Mouse (Mus musculus): ENCODE measurements around the gene Acot3. TPM values are rescaled to one million over a fixed set of nuclear protein-coding genes. Genes with fewer than 3 reads are reported as not detected.

Gene Acot3
- total and polyA plus RNA-seq, 3 experiments, result not detected

GRCm38 (mm10) chr12:84003866-84004265 is 48.1 kb upstream of the Acot3 start (continued):
- TF ChIP-seq GABPA (IDR thresholded peaks at IDR 0.05; ENCODE audit: insufficient replicate concordance, low read depth, low read length) (no peak), ELF1 (IDR thresholded peaks at IDR 0.05; ENCODE audit: low read depth, low read length) (no peak), MXI1 (IDR thresholded peaks at IDR 0.05; ENCODE audit: low read depth, low read length) (no peak), CHD1 (IDR thresholded peaks at IDR 0.05; ENCODE audit: low read depth, low read length) (no peak), IRF4 (IDR thresholded peaks at IDR 0.05; ENCODE audit: low read depth, low read length) (0 out of 2 replicates have a peak, but pooled peaks have one; percentile 70), TBP (conservative IDR thresholded peaks at IDR 0.05; ENCODE audit: low read depth, low read length) (no peak), SIN3A (IDR thresholded peaks at IDR 0.05; ENCODE audit: low read length) (no peak), SMC3 (IDR thresholded peaks at IDR 0.05; ENCODE audit: low read depth, low read length) (no peak), CTCF (conservative IDR thresholded peaks at IDR 0.05 in 1 of 2, IDR thresholded peaks at IDR 0.05 in 1 of 2; ENCODE audit: low read depth in 2 of 2, low read length in 2 of 2) (no peak), JUN (IDR thresholded peaks at IDR 0.05; ENCODE audit: insufficient read depth, low read depth, low read length) (no peak), ZKSCAN1 (IDR thresholded peaks at IDR 0.05; ENCODE audit: borderline replicate concordance, low read depth, low read length) (no peak), POLR2AphosphoS2 (IDR thresholded peaks at IDR 0.05; ENCODE audit: low read depth, low read length) (no peak)

GRCm38 (mm10) chr12:84008251-84008650 is 43.7 kb upstream of the Acot3 start:
- no peaks in the 10 kb centered on the region for H3K9me3 ChIP-seq (replicated peaks; ENCODE audit: low read length)
- H3K9ac ChIP-seq (ENCODE audit: insufficient read depth, low read depth), result no peak overlapping the region
- peaks cover 3 to 8% of the 10 kb centered on the region in 2 experiments; a peak in 3 of 4 replicates for H3K4me1 ChIP-seq (ENCODE audit: control insufficient read depth in 1 of 2, insufficient read depth in 2 of 2)
- in situ Hi-C loops (cut with MboI; ENCODE audit: low pct_ligation_motif_present, low pct_unique_long_range_greater_than_20kb, low sequenced_read_pairs) (no loop called here), dilution Hi-C loops (cut with MboI; ENCODE audit: extremely low pct_ligation_motif_present, extremely low pct_unique_long_range_greater_than_20kb, low sequenced_read_pairs) (no loop called here)
- no peak overlapping the region for H3K4me2 ChIP-seq (ENCODE audit: insufficient read depth, low read depth, poor library complexity, severe bottlenecking)
- no peaks in the 10 kb centered on the region for H3K79me2 ChIP-seq (replicated peaks; ENCODE audit: control insufficient read depth, extremely low read depth, insufficient read depth, poor library complexity, severe bottlenecking)
- H3K27ac ChIP-seq (ENCODE audit: insufficient read depth, low read depth), result no peak overlapping the region
- no peak for DNase-seq (ENCODE audit: extremely low read depth)
- H3K36me3 ChIP-seq (replicated peaks in 1 of 2; ENCODE audit: control insufficient read depth in 1 of 2, insufficient read depth in 1 of 2, low read length in 1 of 2), result no peaks in the 10 kb centered on the region
- no peak for TF ChIP-seq CTCF (conservative IDR thresholded peaks at IDR 0.05 in 1 of 2, IDR thresholded peaks at IDR 0.05 in 1 of 2; ENCODE audit: low read depth in 2 of 2, low read length in 2 of 2)
- TF ChIP-seq GABPA (IDR thresholded peaks at IDR 0.05; ENCODE audit: insufficient replicate concordance, low read depth, low read length), result no peak
- TF ChIP-seq EP300 (IDR thresholded peaks at IDR 0.05; ENCODE audit: low read length), result no peak
- TF ChIP-seq KAT2A (IDR thresholded peaks at IDR 0.05; ENCODE audit: insufficient replicate concordance, low read length), result no peak
- TF ChIP-seq TBP (conservative IDR thresholded peaks at IDR 0.05; ENCODE audit: low read depth, low read length), result no peak
- TF ChIP-seq POLR2A (IDR thresholded peaks at IDR 0.05; ENCODE audit: low read depth, low read length), result no peak
- no peak for TF ChIP-seq MAX (IDR thresholded peaks at IDR 0.05; ENCODE audit: low read length)
- no peak for TF ChIP-seq SIN3A (IDR thresholded peaks at IDR 0.05; ENCODE audit: low read length)
- no peak for TF ChIP-seq MEF2A (IDR thresholded peaks at IDR 0.05; ENCODE audit: borderline replicate concordance, low read depth, low read length)
- no peak for TF ChIP-seq ZNF384 (IDR thresholded peaks at IDR 0.05; ENCODE audit: low read depth, low read length)
- TF ChIP-seq HCFC1 (IDR thresholded peaks at IDR 0.05; ENCODE audit: low read depth, low read length), result no peak
- no peak for TF ChIP-seq BHLHE40 (IDR thresholded peaks at IDR 0.05; ENCODE audit: low read depth, low read length)
- TF ChIP-seq JUN (IDR thresholded peaks at IDR 0.05; ENCODE audit: insufficient read depth, low read depth, low read length), result no peak
- TF ChIP-seq SMC3 (IDR thresholded peaks at IDR 0.05; ENCODE audit: low read depth, low read length), result no peak
- TF ChIP-seq PAX5 (IDR thresholded peaks at IDR 0.05; ENCODE audit: low read length), result no peak
- TF ChIP-seq ZMIZ1 (IDR thresholded peaks at IDR 0.05; ENCODE audit: low read depth, low read length), result no peak
- TF ChIP-seq RAD21 (IDR thresholded peaks at IDR 0.05; ENCODE audit: low read depth, low read length), result no peak
- TF ChIP-seq POLR2AphosphoS2 (IDR thresholded peaks at IDR 0.05; ENCODE audit: low read depth, low read length), result no peak
- H3K27me3 ChIP-seq (replicated peaks), result no peaks in the 10 kb centered on the region
- H3K4me3 ChIP-seq (replicated peaks in 1 of 3; ENCODE audit: low read depth in 2 of 3, low read length in 2 of 3, poor library complexity in 1 of 3), result no peak overlapping the region
